Mouse (Mus musculus): ENCODE data around the gene Igsf21. TPM values are rescaled to one million over a fixed set of nuclear protein-coding genes. Genes with fewer than 3 reads are reported as not detected.

Igsf21 gene
- total RNA-seq, 4 experiments from 2014 or later, result 0.22 to 0.48 TPM; not detected in 2

DNA sequence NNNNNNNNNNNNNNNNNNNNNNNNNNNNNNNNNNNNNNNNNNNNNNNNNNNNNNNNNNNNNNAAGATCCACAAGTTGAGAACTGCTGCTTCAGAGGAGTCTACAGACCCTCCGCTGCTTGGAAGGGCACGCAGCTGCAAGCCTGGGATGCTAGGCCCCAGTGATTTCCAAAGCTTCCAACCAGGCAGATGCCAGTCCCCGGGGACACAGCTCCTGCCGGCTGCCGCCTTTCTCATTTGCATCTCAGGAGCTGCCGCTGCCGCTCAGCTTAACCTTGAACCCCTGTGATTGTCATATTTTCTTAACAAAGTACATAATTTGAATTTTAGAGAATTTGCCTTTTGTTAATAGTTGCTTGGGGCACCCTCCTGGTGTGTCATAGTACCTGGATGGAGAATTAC, 259.7 kb downstream of the Igsf21 start:
- no peak for DNase-seq (ENCODE audit: low spot score in 2 of 2)

DNA sequence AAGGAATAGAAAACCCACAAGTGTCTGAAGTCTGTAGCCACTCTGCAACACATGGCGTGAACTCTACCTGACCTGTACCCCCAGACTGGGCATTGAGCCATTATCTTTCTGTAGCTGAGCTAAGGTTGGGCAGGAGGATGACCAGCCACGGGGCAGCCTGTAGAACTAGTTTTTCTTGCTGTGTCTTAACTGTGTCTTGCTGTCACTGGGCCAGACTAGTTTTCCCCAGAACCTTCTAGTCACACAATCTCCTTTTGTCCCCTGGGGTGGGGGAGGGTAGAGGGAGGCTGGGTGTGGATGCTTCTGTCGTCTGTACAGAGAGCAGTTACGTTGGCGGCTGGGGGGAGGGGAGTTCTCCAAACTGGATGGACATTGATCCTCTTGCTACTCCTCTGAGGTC, 267.9 kb downstream of the Igsf21 start:
- no peak for DNase-seq (ENCODE audit: low spot score in 2 of 2)

DNA sequence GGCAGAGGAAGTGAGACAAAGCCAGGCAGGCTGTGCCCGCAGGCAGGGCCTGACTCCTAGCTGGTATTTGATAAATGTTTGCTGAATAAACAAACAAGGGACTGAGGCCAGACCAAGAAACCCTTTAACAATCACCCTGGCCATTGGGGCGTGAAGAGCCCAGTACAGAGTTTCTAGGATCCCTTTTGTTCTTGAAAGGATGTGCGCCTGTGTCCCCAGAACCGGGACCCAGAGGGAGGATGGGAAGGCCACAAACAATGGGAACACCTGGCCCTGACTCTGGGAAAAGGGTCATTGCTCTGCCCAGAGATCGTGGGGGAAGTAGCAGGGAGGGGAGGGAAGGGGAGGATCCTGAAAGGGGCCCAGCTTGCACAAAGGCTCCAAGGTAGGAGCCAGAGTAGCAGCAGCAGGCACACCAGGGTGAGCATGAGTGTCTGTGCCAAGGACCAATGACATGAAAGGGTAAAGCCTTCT, 269.2 kb downstream of the Igsf21 start:
- DNase-seq (ENCODE audit: low spot score in 2 of 2), result no peak

Measured in gastrocnemius, adult 8-10 months (tissue).